Mouse (Mus musculus): ENCODE measurements at regions not wholly inside any gene's neighbourhood (a gene's known extent, or its start where the extent isn't known, plus 50 kb on each side); places are given as distances from the start of the nearest gene placed in this dataset.
A peak's percentile ranks its signal among the peaks of the same experiment; 100 is the strongest.

DNA sequence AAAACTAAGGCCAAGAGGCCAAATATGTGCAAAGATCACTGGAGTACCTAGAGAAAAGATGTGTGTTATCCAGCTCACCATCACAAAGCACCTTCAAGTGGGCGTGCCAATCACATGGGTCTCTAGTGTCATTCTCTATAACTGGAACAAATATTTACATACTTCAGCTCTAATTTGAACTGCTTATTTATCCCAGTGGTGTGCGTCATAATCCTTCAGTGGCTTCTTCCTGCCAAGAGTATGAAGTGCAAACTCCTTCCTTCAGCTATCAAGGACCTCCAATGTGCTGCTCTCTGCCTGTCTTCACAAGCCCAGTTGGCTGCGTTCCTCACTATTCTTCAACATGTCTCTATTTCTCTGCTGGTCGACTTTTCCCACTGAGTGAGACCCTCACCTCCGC, 227.1 kb downstream of the Snx19 start:
- no peak overlapping the region for H3K9ac ChIP-seq (ENCODE audit: low read depth, low read length)
- no peak overlapping the region for H3K4me3 ChIP-seq (replicated peaks; ENCODE audit: low read depth, low read length)
- TF ChIP-seq CTCF (IDR thresholded peaks at IDR 0.05; ENCODE audit: low read depth), result no peak
- no peaks in the 10 kb centered on the region for H3K36me3 ChIP-seq (ENCODE audit: insufficient read depth, low read length)
- ATAC-seq (replicated peaks; ENCODE audit: low FRiP score, low read depth) (no peak), DNase-seq (ENCODE audit: low spot score) (no peak)
- H3K4me1 ChIP-seq (replicated peaks; ENCODE audit: insufficient read depth, low read length), result no peaks in the 10 kb centered on the region
- H3K27ac ChIP-seq, result no peak overlapping the region
- no peak overlapping the region for H3K4me2 ChIP-seq (ENCODE audit: low read length)
- H3K27me3 ChIP-seq (ENCODE audit: insufficient read depth, low read length), result no peaks in the 10 kb centered on the region
- WGBS, result 91% methylated on average over 5 of the region's 5 CpGs
- no peaks in the 10 kb centered on the region for H3K9me3 ChIP-seq (replicated peaks; ENCODE audit: low read length)

DNA sequence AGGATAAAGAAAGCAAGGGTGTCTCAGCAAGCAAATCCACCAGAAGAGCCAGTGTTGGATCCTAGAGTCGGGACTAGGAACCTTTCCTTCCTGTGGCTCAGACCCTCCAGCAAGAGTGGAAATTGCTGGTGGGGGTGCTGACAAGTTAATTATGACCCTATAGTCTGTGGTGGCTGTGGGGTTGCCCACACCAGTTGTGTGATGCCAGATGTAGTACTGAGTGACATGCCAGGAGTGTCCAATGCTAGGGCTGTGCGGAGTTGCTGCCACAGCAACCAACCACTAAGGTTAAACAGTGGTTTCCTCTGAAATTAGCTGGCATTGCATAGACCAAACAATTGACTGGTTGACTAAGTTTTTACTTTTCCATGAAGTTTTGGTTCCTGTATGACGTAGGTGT, 226.3 kb downstream of the Snx19 start:
- 98% methylated on average over 3 of the region's 3 CpGs for WGBS
- Histone ChIP-seq H3K9ac (ENCODE audit: low read depth, low read length) (no peak overlapping the region), H3K9me3 (replicated peaks; ENCODE audit: low read length) (no peaks in the 10 kb centered on the region), H3K27me3 (ENCODE audit: insufficient read depth, low read length) (no peaks in the 10 kb centered on the region), H3K4me1 (replicated peaks; ENCODE audit: insufficient read depth, low read length) (no peaks in the 10 kb centered on the region), H3K4me3 (replicated peaks; ENCODE audit: low read depth, low read length) (no peak overlapping the region), H3K36me3 (ENCODE audit: insufficient read depth, low read length) (no peaks in the 10 kb centered on the region), H3K4me2 (ENCODE audit: low read length) (no peak overlapping the region), H3K27ac (no peak overlapping the region)
- DNase-seq (ENCODE audit: low spot score) (no peak), ATAC-seq (replicated peaks; ENCODE audit: low FRiP score, low read depth) (no peak)
- TF ChIP-seq CTCF (IDR thresholded peaks at IDR 0.05; ENCODE audit: low read depth), result no peak

DNA sequence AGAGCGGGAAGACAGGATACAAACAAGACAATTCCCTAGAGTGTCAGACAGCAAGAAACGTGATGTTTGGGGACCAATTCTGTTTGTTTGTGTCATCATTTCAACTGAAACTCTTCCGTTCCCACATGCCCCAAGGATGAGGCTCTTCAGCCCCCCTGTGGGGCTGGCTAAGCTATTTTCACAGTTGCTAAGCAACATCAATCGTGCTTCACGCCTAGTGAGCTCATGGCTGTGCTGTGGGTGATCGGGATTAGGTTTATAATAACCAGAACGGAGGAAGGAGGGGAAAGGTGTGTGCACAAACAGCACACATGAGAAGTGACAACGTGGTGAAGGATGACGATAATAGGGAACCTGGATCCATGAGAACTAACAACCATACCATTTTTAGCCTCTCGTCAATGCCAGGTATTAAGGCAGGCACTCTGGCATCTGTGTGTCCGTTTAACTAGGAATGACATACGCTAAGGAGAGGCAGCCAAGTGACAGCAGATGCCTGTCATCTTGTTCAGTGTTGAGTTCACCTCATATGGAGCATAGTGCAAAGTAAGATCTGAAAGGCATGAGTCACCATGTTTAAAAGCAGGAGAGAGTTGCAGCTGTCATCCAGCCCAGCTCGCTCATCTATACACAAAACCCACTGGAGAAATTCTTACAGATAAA, 222.6 kb downstream of the Snx19 start:
- Histone ChIP-seq H3K4me3 (replicated peaks; ENCODE audit: low read depth, low read length) (no peak overlapping the region), H3K4me2 (ENCODE audit: low read length) (no peak overlapping the region), H3K9ac (ENCODE audit: low read depth, low read length) (no peak overlapping the region), H3K36me3 (ENCODE audit: insufficient read depth, low read length) (no peaks in the 10 kb centered on the region), H3K27ac (no peak overlapping the region), H3K27me3 (ENCODE audit: insufficient read depth, low read length) (no peaks in the 10 kb centered on the region), H3K4me1 (replicated peaks; ENCODE audit: insufficient read depth, low read length) (no peaks in the 10 kb centered on the region), H3K9me3 (replicated peaks; ENCODE audit: low read length) (no peaks in the 10 kb centered on the region)
- no peak for DNase-seq (ENCODE audit: low spot score)
- no peak for TF ChIP-seq CTCF (IDR thresholded peaks at IDR 0.05; ENCODE audit: low read depth)
- ATAC-seq (replicated peaks; ENCODE audit: low FRiP score, low read depth), result no peak
- WGBS, result 86% methylated on average over 13 of the region's 13 CpGs

DNA sequence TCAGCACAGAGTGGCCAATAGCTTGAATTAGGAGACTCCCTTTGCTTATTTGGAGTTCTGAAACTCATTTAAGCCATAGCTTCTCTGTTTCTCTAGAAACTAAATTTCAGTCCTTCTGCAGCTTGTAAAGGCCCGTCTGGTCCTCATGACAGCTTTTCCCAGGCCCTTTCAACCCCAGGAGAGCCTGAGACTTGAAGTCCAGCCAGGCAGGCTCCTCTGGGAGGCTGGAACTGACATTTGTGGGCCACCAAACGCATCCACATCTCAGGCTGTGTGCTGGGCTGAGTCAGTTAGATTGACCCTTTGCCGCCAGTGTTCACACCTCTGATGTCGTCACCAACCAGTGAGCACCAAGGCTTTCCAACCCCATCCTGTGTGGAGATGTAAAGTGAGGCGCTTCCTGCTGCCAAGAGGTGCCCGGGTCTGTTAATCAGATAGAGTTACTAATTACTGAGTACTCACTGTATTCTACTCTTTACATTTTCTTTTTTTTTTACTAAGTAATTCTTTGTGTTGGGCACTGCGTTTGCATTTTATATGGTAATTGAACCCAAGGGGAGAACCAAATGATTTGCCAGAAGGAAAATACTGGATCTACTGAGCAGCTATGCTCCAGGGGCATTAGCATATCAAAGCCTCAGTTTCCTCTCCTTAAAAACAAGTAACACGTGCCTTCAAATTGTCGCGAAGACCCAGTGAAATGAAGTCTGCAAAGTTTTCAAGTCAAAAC, 207.0 kb downstream of the Snx19 start:
- H3K4me1 ChIP-seq (replicated peaks; ENCODE audit: insufficient read depth, low read length), result 0 out of 2 replicates have a peak, but pooled peaks cover 4% of the 10 kb centered on the region
- TF ChIP-seq CTCF (IDR thresholded peaks at IDR 0.05; ENCODE audit: low read depth), result no peak
- DNase-seq (ENCODE audit: low spot score) (no peak), ATAC-seq (replicated peaks; ENCODE audit: low FRiP score, low read depth) (no peak)
- no peaks in the 10 kb centered on the region for H3K36me3 ChIP-seq (ENCODE audit: insufficient read depth, low read length)
- H3K9ac ChIP-seq (ENCODE audit: low read depth, low read length), result no peak overlapping the region
- no peak overlapping the region for H3K4me3 ChIP-seq (replicated peaks; ENCODE audit: low read depth, low read length)
- H3K27me3 ChIP-seq (ENCODE audit: insufficient read depth, low read length), result no peaks in the 10 kb centered on the region
- no peak overlapping the region for H3K27ac ChIP-seq
- no peak overlapping the region for H3K4me2 ChIP-seq (ENCODE audit: low read length)
- no peaks in the 10 kb centered on the region for H3K9me3 ChIP-seq (replicated peaks; ENCODE audit: low read length)
- 45% methylated on average over 10 of the region's 10 CpGs for WGBS

DNA sequence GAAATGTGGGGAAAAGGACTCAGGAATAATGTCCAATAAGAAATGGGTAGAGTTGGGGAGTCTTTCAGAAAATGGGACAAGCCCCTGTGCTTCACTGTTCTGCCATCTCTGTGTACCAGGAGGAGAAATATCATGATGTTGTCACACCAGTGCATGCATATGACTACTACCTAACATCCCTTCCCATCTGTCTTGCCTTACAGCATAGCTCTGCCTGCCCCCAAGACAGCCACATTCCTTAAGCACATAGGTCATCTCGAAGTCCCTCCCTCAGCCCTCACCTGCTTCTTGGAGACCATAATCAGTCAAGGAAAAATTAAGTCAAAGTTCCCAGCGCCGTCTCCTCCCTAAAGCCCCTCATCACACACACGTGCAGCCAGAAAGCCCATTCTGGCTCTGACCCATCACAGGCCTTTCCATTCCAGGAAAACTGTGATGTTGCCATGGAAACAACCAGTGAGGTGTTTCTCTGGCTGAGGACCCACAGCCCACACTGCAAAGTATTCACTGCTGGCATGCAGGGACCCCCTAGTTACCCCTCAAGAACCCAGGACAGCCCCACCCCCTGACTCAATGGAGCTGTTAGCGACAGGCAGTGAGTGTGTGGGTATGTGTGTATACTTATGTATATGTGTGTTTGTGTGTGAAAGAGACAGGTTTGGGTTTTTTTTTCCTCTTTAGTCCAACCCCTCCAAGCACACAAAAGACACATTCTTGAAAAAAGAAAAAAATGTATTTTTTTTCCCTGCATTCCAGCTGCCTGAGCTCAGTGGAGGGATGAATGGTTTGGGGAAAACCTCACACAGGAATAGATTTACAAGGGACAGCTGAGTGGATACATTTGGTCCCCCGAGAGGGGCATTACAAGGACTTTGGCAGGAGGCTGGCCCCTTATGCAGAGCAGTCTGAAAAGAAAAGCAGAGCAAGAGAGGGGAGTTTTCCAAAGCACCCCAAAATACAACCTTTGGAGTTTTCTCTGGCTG, 205.5 kb downstream of the Snx19 start:
- no peaks in the 10 kb centered on the region for H3K36me3 ChIP-seq (ENCODE audit: insufficient read depth, low read length)
- 43% methylated on average over 6 of the region's 6 CpGs for WGBS
- H3K4me1 ChIP-seq (replicated peaks; ENCODE audit: insufficient read depth, low read length), result 0 out of 2 replicates have a peak, but pooled peaks cover 4% of the 10 kb centered on the region
- TF ChIP-seq CTCF (IDR thresholded peaks at IDR 0.05; ENCODE audit: low read depth), result no peak
- peak; percentile 33; the same call in 1 of the 2 replicates for ATAC-seq (replicated peaks; ENCODE audit: low FRiP score, low read depth)
- H3K4me2 ChIP-seq (ENCODE audit: low read length), result no peak overlapping the region
- H3K27ac ChIP-seq, result no peak overlapping the region
- no peak overlapping the region for H3K4me3 ChIP-seq (replicated peaks; ENCODE audit: low read depth, low read length)
- H3K9ac ChIP-seq (ENCODE audit: low read depth, low read length), result no peak overlapping the region
- H3K27me3 ChIP-seq (ENCODE audit: insufficient read depth, low read length), result no peaks in the 10 kb centered on the region
- H3K9me3 ChIP-seq (replicated peaks; ENCODE audit: low read length), result no peaks in the 10 kb centered on the region
- DNase-seq (ENCODE audit: low spot score), result peak; percentile 75

DNA sequence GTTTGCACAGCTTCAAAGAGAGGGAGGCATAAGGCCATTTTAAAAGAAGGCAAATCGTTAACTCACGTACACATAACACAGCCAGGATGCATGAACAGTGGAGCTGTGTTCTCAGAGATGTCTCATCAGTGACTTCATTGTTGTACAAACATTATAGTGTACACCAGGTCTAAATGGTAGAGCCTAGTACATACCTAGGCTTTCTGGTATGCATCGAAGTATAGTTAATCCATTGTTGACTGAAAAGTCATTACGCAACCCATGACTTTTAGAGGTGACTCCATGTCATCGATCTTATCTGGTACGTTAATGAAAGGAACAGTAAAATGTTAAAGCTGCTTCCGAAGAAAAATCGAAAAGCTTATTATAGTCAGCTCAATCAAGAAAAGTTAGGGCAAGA, 198.7 kb downstream of the Snx19 start:
- Histone ChIP-seq H3K27ac (no peak overlapping the region), H3K9ac (ENCODE audit: low read depth, low read length) (no peak overlapping the region), H3K4me2 (ENCODE audit: low read length) (no peak overlapping the region), H3K4me3 (replicated peaks; ENCODE audit: low read depth, low read length) (no peak overlapping the region), H3K36me3 (ENCODE audit: insufficient read depth, low read length) (no peaks in the 10 kb centered on the region), H3K27me3 (ENCODE audit: insufficient read depth, low read length) (no peaks in the 10 kb centered on the region), H3K9me3 (replicated peaks; ENCODE audit: low read length) (no peaks in the 10 kb centered on the region), H3K4me1 (replicated peaks; ENCODE audit: insufficient read depth, low read length) (no peaks in the 10 kb centered on the region)
- TF ChIP-seq CTCF (IDR thresholded peaks at IDR 0.05; ENCODE audit: low read depth), result no peak
- WGBS, result 84% methylated on average over 8 of the region's 8 CpGs
- no peak for DNase-seq (ENCODE audit: low spot score)
- ATAC-seq (replicated peaks; ENCODE audit: low FRiP score, low read depth), result no peak
